Mouse (Mus musculus) testis, postnatal 10 days (tissue): ENCODE results near the gene Shld1.
A peak's percentile ranks its signal among the peaks of the same experiment; 100 is the strongest.

Source experiments
- DNase-seq: peaks from one replicate; pipeline ENCODE4 v3.0.0; 2021; ENCODE audit warnings: low spot score

The Shld1 gene

DNA sequence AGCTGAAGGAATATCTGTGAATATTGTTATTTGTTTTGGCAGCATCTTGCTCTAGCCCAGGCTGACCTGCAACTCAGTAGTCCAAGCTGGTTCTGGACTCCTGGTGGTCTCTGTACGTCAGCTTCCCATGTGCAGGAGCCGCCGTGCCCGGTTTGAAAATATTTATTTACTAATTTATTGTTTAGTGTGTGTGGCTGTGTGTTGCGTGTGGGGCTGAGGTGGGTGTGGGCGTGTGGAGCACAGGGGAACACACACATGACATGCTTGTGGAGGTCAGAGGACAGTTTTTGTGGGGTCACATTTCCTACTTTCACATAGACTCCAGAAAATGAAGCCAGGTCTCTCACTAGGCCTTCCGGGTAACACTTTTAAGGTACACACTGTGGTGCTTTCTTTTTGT lies 37.8 kb downstream of the Shld1 start:
- DNase-seq = no peak

GRCm38 (mm10) chr2:132725376-132725905 lies 38.7 kb downstream of the Shld1 start:
- DNase-seq = no peak

DNA sequence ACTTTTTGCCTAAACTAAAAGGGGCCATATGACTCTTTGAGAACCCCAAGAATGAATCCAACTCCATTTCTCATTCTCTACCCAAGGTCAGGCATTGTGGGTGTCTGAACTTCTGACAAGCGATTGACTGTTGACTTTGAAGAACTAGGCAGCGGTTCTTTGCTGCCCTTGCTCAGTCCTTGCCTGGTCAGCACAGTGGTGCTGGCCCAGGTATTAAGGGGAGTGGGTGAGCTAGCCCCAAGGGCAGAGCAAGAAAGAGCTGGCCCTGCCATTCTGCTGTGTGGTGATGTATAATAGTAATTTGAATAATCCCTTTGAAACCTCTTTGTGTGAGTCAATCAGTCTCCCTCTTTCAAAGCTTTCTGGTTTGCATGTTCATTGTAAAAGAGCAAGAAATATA lies 39.4 kb downstream of the Shld1 start:
- DNase-seq = no peak

GRCm38 (mm10) chr2:132732940-132733339 lies 46.2 kb downstream of the Shld1 start:
- DNase-seq = no peak

GRCm38 (mm10) chr2:132733603-132734573 lies 47.2 kb downstream of the Shld1 start:
- no peak for DNase-seq

DNA sequence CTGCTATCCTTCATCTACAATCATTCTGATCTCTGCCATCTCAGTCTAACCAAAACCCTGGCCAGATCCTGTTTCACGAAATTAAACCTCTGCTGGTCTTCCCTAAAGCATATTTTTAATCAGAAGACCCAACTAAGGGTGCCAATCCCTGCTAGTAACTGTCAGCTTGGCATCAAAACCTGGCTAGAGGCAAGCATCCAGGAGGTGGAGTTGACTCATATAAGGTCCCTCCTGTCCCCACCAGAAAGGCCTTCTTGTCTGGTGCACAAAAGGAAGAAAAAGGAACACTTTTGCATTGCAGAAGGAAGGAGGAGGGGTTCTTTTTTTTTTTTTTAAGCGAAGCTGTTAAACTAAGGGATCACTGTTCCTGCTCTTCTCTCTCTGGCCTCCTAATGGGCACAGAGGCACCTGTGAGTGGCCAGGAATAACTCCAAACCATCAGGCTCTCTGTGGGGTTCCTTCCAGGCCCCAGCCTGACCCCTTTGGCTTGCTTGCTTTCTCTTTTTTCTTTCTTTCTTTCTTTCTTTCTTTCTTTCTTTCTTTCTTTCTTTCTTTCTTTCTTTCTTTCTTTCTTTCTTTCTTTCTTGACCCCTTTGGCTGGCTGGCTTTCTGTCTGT lies 52.2 kb downstream of the Shld1 start:
- no peak for DNase-seq

- DNase-seq = peak; percentile 55
These were observed 55.2 kb downstream of the Shld1 start for GRCm38 (mm10) chr2:132741862-132742347.

GRCm38 (mm10) chr2:132744866-132745265 lies 58.1 kb downstream of the Shld1 start:
- no peak for DNase-seq

DNA sequence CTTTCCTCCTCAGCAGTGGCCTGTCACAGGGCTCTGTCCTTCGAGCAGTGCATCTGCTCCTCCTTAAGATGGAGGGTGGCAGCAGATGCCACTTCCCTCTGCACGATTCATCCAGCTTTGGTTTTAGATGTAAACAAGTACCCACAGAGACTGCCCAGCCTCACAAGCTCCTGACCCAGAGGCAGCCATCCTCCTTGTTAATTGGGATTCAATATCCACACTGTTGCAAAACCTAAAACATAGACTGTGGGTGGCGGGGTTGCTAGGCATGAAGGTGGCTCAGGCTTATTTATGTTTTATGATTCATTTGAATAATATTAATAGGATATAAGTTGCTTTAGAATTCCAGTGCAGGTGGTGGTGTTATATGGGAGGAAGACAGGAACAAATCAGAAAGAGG lies 59.4 kb downstream of the Shld1 start:
- DNase-seq = no peak

DNA sequence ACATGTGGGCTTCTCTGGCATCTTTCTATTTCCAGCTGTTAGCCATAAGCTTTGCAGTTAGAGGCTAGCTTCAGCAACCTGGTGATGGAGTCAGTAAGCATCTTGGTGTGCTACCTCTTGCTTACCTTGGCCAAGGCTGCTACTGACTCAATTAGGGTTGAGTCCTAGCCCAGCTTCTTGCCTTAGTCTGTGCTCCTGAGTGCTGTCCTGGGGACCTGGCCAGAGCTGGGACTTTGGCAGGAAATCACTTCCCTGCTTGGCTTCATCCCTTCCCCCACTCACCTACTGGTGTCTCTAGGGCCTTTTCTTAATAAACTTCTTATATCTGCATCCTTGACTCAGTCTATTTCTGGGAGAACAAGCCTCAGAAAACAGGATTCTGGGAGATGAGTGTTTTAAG lies 64.0 kb downstream of the Shld1 start:
- no peak for DNase-seq

- DNase-seq = no peak
These were observed 64.7 kb downstream of the Shld1 start for GRCm38 (mm10) chr2:132751141-132752066.

GRCm38 (mm10) chr2:132752398-132752797 lies 65.7 kb downstream of the Shld1 start:
- no peak for DNase-seq

DNA sequence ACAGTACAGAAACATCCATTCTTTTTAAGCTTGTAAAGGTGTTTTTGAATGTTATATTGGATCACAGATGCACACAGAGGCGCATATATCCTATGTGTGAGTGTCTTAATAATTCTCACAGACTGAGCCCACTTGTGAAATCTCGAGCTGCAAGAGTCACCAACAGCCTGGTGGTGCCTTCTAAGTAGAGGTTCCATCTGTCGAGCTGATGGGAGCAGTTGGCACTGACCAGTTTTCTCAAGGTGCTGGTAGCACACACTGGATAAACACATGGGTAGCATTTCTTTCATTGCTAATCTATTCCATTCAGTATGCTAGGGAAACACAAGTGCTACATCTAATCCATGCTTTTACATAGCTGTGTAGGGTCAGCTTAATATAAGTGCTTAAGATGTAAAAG lies 66.4 kb downstream of the Shld1 start:
- no peak for DNase-seq

DNA sequence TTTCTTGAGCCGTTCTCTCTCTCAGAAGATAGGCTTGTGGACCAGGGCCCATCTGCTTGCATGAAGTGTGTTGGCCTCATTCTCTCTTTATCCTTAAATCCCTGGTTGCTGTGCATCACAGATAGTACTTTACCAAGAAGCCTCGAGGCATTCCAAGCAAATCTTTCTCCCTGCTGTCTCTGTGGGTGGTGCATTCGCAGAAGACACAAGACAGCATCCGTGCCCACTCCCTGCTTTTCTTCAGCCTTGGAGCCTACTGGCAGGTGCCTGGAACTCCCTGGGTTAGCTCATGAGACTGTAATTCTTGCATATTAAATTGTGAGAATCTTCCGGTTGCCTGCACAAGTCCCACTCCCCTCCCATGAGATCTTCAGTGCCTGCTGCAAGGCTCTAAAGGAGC lies 71.2 kb downstream of the Shld1 start:
- DNase-seq = no peak

DNA sequence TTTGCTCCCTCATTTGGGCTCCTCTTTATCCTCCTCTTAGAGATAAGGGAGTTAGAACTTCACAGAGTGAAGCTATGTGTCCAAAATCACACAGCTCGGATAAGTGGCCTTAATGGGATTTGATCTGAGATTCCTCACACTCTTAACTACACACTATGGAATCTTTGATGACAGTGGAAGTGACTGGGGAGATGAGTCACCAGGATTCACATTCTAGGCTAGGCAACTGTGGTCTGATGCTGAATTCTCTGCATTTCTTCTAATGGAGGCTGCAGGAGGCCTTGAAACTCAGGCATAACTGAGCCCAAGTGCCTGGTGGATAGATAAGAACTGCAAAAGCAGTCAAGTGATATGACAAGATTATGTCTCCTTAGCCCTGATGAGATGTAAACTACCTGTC lies 84.1 kb downstream of the Shld1 start:
- DNase-seq = no peak

GRCm38 (mm10) chr2:132780978-132781377 lies 94.2 kb downstream of the Shld1 start, which contains the start of gene Chgb:
Gene Chgb (plus strand): TSS chr2:132781278.
- DNase-seq = no peak

DNA sequence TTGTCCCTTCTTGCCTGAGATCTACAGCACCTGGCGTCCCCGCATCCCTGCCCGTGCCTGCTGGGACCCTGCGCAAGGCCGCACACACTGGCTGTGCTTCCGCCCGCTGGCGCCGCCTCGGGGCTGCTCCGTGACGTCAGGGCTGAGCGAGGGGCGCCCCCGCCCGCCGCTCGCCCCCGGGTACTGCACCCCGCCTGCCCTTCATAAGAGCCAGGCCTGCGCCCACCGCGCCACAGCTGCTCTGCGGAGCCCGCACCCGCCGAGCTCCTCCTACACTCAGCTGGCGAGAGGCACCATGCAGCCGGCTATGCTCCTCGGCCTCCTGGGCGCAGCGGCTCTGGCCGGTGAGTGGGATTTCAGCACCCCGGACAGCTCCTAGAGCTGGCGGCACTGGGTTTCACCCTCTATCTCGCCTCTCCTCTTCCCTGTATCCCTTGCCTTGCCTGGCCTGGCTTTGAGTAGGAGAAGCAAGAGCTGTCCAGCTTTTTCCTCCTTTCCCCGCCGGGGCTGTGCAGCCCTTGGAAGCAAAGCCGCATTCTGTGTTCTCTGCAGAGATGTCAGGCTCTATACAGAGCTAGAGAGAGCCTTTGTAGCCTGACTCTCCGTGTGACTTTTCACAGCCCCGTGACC lies 94.8 kb downstream of the Shld1 start:
- DNase-seq = peak; percentile 96

- no peak for DNase-seq
These were observed 97.3 kb downstream of the Shld1 start for GRCm38 (mm10) chr2:132784039-132784438.

- DNase-seq = no peak
These were observed 106.9 kb downstream of the Shld1 start for GRCm38 (mm10) chr2:132793441-132794203.

GRCm38 (mm10) chr2:132794204-132794586 lies 107.5 kb downstream of the Shld1 start:
- no peak for DNase-seq
